Mouse (Mus musculus) liver, postnatal 0 days (tissue): Measurements from ENCODE around the gene Ltbp2.

Source experiments
- CTCF ChIP-seq: sonication (generic); IDR thresholded peaks from 2 replicates; pipeline ENCODE4 v1.5.1; 2016; ENCODE audit warnings: antibody characterized with exemption, low read depth
- EP300 ChIP-seq: IDR thresholded peaks from 2 replicates; pipeline ENCODE4 v1.6.1; 2016; ENCODE audit warnings: antibody characterized with exemption, low read depth, mild to moderate bottlenecking

- TF ChIP-seq CTCF (peak; percentile 51), EP300 (no peak)
Observed at GRCm38 (mm10) chr12:84818496-84818895, 57.8 kb downstream of the Ltbp2 start.
